Mouse (Mus musculus) thymus, postnatal 0 days (tissue): ENCODE data around the gene St3gal6. TPM values are rescaled to one million over a fixed set of nuclear protein-coding genes. Genes with fewer than 3 reads are reported as not detected.
"Not testable (repeated sequence)": the region's sequence is repeated elsewhere in the genome, so short reads cannot be mapped to it uniquely, and the experiment has no call there.

Experiments
- DNase-seq: peaks from one replicate; pipeline ENCODE4 v3.0.0-alpha.2; 2015; ENCODE audit warnings: low spot score
- polyA plus RNA-seq: library from polyadenylated mRNA; unstranded; fragments of >200 nt; fragmentation: Nextera tagmentation; extraction: Ambion mirVana; gene quantifications from 2 replicates; pipeline ENCODE4 v1.2.1, GENCODE M21; 2015

St3gal6 gene
- polyA plus RNA-seq, 1 experiment from 2014 or later: 18.7 TPM

- no peak for DNase-seq
These were observed 44.1 kb downstream of the St3gal6 start for GRCm38 (mm10) chr16:58479898-58480448.

- no peak for DNase-seq
These were observed 47.7 kb downstream of the St3gal6 start for GRCm38 (mm10) chr16:58476363-58476762.

GRCm38 (mm10) chr16:58475544-58476154, 48.4 kb downstream of the St3gal6 start:
- DNase-seq: no peak

GRCm38 (mm10) chr16:58474875-58475274, 49.2 kb downstream of the St3gal6 start:
- DNase-seq: no peak

GRCm38 (mm10) chr16:58470841-58471240, 53.2 kb downstream of the St3gal6 start:
- no peak for DNase-seq

- no peak for DNase-seq
These were observed 54.0 kb downstream of the St3gal6 start for GRCm38 (mm10) chr16:58470061-58470460.

GRCm38 (mm10) chr16:58465412-58465811, 58.6 kb downstream of the St3gal6 start:
- DNase-seq: no peak

GRCm38 (mm10) chr16:58464051-58464450, 60.0 kb downstream of the St3gal6 start:
- no peak for DNase-seq

GRCm38 (mm10) chr16:58462519-58462918, 61.5 kb downstream of the St3gal6 start:
- DNase-seq: no peak

- no peak for DNase-seq
These were observed 62.1 kb downstream of the St3gal6 start for GRCm38 (mm10) chr16:58461856-58462518.

GRCm38 (mm10) chr16:58460386-58460785, 63.7 kb downstream of the St3gal6 start:
- no peak for DNase-seq

GRCm38 (mm10) chr16:58459966-58460365, 64.1 kb downstream of the St3gal6 start:
- not testable (repeated sequence) for DNase-seq

GRCm38 (mm10) chr16:58456991-58457390, 67.1 kb downstream of the St3gal6 start:
- DNase-seq: no peak

GRCm38 (mm10) chr16:58456445-58456844, 67.6 kb downstream of the St3gal6 start:
- DNase-seq: no peak

- DNase-seq: no peak
These were observed 68.9 kb downstream of the St3gal6 start for GRCm38 (mm10) chr16:58455118-58455517.

GRCm38 (mm10) chr16:58454617-58455016, 69.4 kb downstream of the St3gal6 start:
- DNase-seq: peak; percentile 64

GRCm38 (mm10) chr16:58453820-58454219, 70.2 kb downstream of the St3gal6 start:
- no peak for DNase-seq

GRCm38 (mm10) chr16:58453138-58453537, 70.9 kb downstream of the St3gal6 start:
- no peak for DNase-seq

- DNase-seq: no peak
These were observed 72.4 kb downstream of the St3gal6 start for GRCm38 (mm10) chr16:58451647-58452046.

GRCm38 (mm10) chr16:58450648-58451047, 73.4 kb downstream of the St3gal6 start:
- DNase-seq: no peak

GRCm38 (mm10) chr16:58449073-58449472, 75.0 kb downstream of the St3gal6 start:
- DNase-seq: no peak
